Mouse (Mus musculus) gastrocnemius, postnatal 25 days (tissue): ENCODE results near the gene Nhlrc3. TPM values are rescaled to one million over a fixed set of nuclear protein-coding genes. Genes with fewer than 3 reads are reported as not detected.

ENCODE experiments used
- DNase-seq: peaks from one replicate; pipeline ENCODE4 v3.0.0; 2022
- long read RNA-seq, 2 experiments: library from polyadenylated mRNA; stranded (forward); transcript quantifications; one replicate each; pipeline ENCODE4 v2.0.0; 2021
- total RNA-seq, 2 experiments: library from RNA; stranded (reverse); gene quantifications; 1 replicate in 1 of 2; 2 replicates in 1 of 2; pipeline ENCODE4 v1.2.3; 2021

Gene Nhlrc3
- total RNA-seq = 1 to 10 TPM; 2.7 to 3.2 TPM
- long read RNA-seq, experiment 1, full-length matches to known transcripts = 1 of 2 reads
- long read RNA-seq, experiment 1, partial matches to known transcripts = 0 of 2 reads
- long read RNA-seq, experiment 1, other reads (novel, unspliced or antisense) = 1 of 2 reads
- long read RNA-seq, experiment 2, full-length matches to known transcripts = 3 of 4 reads
- long read RNA-seq, experiment 2, partial matches to known transcripts = 1 of 4 reads
- long read RNA-seq, experiment 2, other reads (novel, unspliced or antisense) = 0 of 4 reads

GRCm38 (mm10) chr3:53463046-53463764, at the start of gene Nhlrc3, which contains the start of gene Proser1:
TSS of gene Nhlrc3 (minus strand) at chr3:53463332.
TSS of gene Proser1 (plus strand) at chr3:53463666.
- peak; percentile 96 for DNase-seq

GRCm38 (mm10) chr3:53502428-53502827, 39.3 kb upstream of the Nhlrc3 start:
- no peak for DNase-seq

- peak; percentile 8 for DNase-seq
These were observed 35.3 kb upstream of the Nhlrc3 start for GRCm38 (mm10) chr3:53498351-53498905.

DNA sequence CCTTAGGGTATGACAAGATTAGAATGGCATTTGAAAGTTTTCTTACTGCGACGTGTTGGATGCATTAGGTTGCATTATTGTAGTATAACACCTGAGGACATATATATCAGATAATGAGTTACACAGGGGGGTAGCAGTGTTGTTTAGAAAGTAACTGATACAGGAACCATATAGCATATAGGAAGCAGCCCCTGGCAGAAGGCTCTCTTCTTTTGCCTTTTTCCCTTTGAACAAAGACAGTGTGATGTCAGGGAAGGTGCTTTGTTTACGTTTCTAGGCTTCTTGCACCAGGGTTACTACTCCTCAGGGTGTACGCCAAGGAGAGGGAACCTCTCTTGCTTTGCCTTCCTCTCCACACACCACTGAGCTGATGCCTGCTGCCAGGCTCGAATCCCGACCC, 25.2 kb upstream of the Nhlrc3 start, which contains the start of gene Stoml3:
Gene Stoml3, plus strand, starts transcription at position 301 of the 400 bp plus-strand sequence.
- no peak for DNase-seq

- DNase-seq = no peak
These were observed 24.0 kb upstream of the Nhlrc3 start for GRCm38 (mm10) chr3:53486996-53487576.

DNA sequence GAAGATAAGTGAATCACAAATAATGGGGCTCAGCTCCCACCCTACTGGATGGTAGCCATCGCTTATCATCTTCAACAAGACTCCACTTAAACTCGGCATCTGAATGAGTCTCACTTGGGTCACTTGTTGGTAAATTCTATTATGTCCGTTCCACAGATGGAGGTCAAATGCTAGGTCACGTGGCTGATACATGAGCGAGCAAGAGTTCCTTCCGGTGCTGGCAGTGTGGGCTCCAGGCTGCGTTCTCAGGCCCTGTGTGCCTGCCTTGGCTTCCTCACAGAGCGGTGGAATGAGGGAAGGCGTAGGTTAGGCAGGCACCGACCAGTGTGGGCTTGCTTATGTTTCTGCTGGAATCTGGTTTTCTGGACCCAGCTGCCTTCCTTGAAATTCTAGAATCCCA, 23.4 kb upstream of the Nhlrc3 start:
- no peak for DNase-seq

DNA sequence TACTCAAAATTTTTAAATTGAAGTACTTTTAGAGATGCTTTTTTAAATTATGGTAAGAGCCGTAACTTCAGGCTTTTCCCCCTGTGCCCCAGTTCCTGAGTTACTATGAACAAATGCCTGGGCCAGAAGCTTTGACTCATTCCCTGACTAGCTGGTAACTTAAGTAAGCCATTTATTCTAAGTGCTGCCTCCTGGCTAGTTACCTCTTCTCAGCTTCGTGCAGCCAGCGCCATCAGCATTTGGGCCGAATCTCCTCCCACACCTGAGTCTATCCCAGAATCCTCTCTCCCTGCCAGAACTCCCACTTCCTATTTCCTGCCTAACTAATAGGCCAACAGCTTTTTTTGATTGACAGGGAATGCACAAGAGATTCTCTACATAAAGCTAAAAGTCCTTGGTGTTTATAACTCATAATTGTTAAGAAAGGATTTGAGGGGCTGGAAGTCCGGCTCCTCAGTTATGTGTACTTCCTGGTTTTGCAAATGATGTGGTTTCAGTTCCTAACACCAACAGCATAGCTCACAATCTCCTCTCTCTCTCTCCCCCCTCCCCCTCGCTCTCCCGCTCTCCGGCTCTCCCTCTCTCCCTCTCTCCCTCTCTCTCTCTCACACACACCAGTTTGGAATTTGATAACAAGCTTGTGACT, 20.4 kb upstream of the Nhlrc3 start:
- DNase-seq = no peak

DNA sequence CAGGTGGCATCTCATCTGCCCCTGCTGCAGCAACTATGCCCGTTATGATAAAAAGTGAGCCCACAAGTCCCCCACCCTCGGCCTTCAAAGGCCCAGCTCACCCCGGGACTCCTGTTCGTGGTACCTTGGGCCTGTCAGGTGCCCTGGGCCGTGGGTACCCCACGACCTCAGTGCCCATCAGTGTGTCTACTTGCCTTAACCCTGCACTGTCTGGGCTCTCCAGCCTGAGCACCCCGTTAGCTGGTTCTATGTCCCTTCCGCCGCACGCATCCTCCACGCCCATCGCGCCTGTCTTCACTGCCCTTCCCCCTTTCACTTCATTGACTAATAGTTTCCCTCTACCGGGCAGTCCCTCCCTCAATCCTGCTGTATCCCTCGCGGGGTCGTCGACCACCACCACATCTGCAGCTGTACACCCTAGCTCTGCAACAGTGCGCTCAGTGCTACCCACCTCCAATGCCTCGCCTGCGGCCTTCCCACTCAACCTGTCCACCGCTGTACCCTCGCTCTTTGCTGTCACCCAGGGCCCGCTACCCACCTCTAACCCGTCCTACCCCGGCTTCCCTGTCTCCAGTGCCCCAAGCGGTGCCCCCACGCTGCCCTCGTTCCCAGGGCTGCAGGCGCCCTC, 15.4 kb upstream of the Nhlrc3 start:
- DNase-seq = no peak

DNA sequence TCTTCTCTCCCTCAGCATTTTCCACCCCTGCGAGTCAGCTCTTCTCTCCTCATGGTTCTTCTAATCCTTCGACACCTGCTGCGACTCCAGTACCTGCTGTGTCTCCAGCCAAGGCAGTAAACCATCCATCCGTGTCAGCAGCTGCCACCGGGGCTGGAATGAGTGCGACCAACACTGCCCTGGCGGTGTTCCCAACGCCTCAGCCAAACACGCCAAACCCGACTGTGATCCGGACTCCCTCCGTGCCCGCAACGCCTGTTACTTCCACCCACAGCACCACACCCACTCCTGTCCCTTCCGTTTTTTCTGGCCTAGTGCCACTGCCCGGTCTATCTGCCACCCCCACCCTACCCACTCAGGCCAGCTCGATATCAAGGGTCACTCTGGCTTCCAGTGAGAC, 14.3 kb upstream of the Nhlrc3 start:
- DNase-seq = peak; percentile 72

GRCm38 (mm10) chr3:53475889-53476288, 12.8 kb upstream of the Nhlrc3 start:
- DNase-seq = peak; percentile 8

DNA sequence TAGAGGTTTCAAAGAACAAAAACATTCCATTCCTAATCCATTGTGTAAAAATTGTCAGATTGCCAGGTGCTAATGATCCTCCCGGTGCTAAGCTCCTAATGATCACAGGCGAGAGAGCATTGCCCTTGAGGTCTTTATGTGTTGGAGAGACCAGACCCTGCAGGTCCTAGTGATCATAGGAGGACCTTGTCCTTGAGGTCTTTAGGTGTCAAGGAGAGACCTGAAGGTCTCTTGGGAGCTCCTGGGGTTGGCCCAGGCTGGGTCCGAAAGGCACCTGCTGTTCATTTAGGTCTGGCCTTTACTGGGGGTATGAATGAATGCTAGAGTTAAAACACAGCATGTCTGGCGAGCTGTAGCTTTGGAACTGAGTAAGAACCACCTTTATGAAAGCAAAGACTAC, 11.0 kb upstream of the Nhlrc3 start:
- no peak for DNase-seq

DNA sequence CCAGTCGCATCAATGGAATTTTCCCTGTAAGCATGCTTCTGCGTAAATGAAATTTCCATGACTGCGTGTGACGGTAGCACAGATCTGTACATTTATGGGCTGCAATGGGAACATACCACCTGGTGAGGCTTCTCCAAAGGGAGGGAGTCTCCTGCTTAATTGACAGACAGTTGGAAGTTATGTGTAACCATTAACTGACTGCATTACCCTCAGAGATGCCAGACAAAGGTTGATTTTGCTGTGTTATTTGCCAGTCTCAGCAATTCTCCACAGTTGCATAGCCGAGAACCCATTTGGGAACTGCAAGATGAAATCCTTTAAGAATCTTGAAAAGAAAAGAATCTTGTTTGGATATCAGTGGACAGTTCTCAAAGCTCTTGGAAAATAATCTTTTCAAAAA, 8.9 kb upstream of the Nhlrc3 start:
- no peak for DNase-seq

DNA sequence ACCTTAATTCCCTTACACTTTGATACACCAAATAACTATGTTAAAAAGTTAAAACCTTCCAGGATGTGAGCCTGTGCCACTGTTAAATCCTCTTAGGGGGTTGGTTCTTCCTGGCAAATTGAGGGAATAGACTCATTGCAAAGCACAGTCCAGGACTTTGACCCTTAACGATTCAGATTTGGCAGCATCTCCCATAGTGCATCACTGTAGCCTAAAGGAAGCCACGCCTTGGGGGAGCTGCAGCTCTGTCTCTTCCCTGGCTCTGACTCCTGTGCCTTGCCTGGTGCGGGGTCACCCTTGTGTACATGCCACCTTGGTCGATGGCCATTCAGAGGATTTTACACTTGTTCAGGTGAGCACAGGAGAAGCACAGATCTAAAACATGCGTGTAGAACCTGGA, 6.5 kb upstream of the Nhlrc3 start:
- no peak for DNase-seq

- peak; percentile 21 for DNase-seq
These were observed 4.2 kb upstream of the Nhlrc3 start for GRCm38 (mm10) chr3:53467356-53467755.

GRCm38 (mm10) chr3:53466481-53466880, 3.3 kb upstream of the Nhlrc3 start:
- DNase-seq = no peak

- DNase-seq = no peak
These were observed 2.2 kb upstream of the Nhlrc3 start for GRCm38 (mm10) chr3:53465330-53465729.

DNA sequence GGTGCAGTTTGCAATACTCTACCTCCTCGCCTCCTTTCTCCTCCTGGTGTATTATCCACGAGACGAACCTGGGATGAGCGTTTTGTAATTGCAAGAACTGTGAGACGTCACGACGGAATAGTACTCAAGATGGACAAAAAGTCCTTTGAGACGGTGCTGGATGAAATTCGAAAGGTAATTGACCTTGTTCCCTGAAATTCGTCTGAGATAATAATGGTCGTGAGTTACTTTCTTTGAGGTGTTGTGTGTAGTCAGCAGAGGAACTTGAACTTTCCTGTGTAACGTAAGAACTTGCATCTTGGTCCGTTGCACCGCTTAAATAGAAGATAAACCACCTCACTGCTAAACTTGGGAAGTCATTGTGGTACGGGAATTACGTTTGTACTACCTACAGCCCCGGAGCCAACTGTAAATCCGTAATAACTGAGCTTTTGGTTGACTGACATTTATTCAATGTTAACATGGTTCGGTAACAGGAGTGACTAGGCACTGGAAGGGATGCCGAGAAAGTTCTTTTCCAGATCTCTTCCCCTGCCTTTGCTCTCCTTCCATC, 1.1 kb upstream of the Nhlrc3 start:
- DNase-seq = no peak

GRCm38 (mm10) chr3:53463765-53464114, 608 bp upstream of the Nhlrc3 start:
- DNase-seq = no peak

- no peak for DNase-seq
These were observed 459 bp downstream of the Nhlrc3 start for GRCm38 (mm10) chr3:53462701-53463045.

GRCm38 (mm10) chr3:53460106-53460505, 3.0 kb downstream of the Nhlrc3 start:
- DNase-seq = no peak

DNA sequence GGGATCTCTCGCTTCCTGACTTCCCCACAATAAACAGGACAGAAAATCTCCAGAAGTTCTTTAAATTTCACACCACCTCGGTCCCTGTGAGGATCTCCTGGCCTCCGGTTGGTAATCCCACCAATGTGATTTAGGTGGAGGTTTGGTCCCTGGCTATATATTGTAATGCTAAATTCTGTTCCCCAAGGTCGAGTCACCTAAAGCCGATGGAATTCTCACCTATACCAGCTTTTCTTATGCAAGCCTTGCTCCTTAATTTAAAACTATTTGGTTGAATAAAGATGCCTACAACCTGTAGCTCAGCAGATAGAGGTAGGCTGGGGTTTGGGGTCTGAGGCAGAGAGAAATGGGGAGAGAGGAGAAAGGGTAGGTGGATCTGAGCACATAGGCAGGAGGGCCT, 5.4 kb downstream of the Nhlrc3 start:
- DNase-seq = no peak

DNA sequence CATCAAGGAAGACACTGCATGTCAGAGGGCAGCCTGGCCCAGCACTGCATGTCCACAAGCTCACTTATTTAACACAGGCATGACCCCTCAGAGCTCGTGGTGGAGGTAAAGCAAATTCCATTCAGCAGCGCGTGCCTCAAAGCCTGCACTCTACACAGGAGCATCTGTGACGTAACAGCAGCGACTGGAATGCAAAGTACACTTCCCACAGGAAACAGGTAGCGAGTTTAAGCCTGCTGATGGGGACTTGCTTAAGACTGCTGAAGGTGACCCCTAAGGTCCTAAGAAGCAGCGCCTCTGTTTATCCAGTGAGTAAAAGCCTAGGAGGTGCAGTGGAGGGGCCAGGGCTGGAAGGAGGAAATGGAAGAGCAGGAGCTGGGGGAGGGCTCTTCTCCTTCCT, 8.1 kb downstream of the Nhlrc3 start:
- no peak for DNase-seq
